Mouse (Mus musculus) spleen, postnatal 36 days (tissue): Measurements from ENCODE around the gene Timm8a2.
A peak's percentile ranks its signal among the peaks of the same experiment; 100 is the strongest.

Source experiments
- DNase-seq, 2 experiments: peaks; one replicate each; pipeline ENCODE4 v3.0.0; 2022; ENCODE audit warnings: low spot score in 2 of 2, mixed read lengths in 1 of 2

Timm8a2 gene

GRCm38 (mm10) chr14:122012193-122012592, 22.3 kb upstream of the Timm8a2 start:
- DNase-seq, result no peak

DNA sequence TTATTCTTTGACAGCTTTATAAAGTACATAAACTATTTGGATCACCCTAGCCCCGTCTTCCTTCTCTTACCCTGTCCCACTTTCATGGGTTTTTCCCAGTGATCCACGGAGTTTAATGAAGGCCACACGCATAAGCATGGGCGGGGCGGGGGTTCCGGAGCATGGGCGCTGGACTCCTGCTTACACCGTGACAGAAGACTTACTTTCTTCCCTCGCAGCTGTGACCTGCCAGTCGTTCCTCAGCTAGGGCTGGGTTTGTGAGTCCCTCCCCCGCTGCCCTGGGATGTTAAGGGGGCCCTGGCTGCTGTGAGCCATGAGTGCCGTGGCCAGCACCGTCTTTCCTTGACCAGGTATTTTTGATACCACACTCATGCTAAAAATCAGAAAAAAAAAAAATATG, 21.7 kb upstream of the Timm8a2 start:
- DNase-seq, result peak; percentile 66 to 72

GRCm38 (mm10) chr14:122013417-122013951, 21.0 kb upstream of the Timm8a2 start:
- peak; percentile 78 to 81 for DNase-seq

DNA sequence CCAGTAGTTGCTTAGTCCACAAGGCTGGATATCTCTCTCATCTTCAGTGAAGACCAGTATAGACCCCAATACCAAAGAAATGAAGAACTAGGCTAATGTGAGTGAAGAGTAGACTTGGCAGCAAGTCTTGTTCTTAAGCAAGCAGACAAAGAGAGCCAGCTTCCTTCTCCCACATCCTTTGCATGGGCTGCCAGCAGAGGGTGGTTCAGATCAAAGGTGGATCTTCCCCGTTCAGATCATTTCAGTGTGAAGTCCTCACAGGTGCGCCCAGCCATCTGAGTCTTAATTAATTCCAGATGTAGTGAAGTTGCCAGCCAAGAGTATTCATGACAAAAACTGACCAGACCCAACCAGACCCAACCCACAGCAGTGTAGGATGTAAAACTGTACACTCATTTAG, 16.5 kb upstream of the Timm8a2 start:
- no peak for DNase-seq

DNA sequence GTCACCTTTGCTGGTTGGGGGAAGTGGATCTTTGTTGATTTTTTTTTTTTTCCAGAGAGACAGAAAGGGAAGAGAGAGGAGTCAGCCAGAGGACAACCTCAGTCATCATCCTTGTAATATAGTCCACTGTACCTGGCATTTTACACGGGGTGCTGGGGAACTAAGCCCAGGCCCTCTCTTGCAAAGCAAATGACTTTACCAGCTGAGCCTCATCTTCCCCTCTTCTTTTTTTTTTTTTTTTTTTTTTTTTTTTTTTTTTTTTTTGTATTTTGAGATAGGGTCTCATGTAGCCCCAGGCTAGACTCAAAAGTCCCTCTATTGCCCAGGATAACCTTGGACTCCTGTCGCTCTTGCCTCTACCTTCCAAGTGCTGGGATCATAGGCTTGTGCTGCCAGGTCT, 15.1 kb upstream of the Timm8a2 start:
- DNase-seq, result no peak

DNA sequence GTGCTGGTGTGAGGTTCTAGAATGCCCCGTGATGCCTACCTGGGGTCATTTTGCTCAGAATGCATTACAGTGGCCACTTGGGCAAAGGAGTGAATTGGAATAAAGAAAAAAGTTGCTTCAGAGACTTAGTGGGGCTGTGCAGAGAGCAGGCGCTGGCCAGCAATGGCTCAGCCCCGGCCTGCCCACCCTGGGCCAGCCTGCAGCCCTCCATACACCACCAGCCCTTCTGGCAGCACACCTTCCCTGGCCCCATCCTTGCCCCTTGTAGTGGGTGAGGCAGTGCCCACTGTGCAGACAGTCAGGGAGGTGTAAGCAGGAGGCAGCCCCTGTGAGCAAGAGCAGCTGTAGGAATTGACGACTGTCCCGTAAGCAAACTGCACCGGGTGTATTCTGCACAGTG, 13.9 kb upstream of the Timm8a2 start:
- DNase-seq, result no peak

- DNase-seq, result no peak
Observed at GRCm38 (mm10) chr14:122023054-122023453, 11.4 kb upstream of the Timm8a2 start.

- no peak for DNase-seq
Observed at GRCm38 (mm10) chr14:122023928-122024327, 10.5 kb upstream of the Timm8a2 start.

DNA sequence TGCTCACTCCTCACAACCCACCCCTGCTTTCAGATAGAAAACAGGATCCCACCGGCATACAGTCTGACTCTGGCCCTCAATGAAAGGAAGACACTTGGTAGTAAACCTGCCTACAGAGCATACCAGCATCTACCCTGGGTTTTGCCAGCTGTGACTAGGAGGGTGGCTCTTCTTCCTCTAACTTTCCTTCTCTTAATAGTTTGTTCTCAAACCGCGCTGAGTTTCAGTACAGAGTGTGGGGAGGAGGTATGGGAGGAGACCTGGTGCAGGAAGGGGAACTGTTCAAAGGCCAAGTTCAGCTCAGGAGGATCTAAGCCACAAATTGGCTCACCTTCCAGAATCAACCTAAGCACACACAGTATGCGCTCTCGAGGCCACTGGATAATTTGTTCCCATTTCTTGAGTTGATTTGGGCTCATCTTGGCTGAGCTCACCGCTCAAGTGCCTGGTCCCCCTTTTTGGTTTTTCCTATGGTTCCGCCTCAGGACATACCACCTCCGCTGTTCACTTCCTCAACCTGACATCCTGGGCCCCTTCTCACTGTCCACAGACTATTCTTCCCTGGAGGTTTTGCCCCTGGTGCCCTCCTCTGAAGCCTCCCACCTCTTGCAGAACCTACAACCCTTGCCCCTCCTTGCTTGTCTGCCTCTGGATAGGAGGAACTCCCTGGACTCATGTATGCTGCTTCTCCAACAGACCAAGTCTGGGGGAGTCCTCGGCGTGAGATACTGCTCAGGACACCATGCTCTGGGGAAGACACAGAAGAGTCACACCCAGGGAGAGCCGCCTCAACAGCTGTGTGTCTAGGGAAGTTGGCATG, 5.3 kb upstream of the Timm8a2 start:
- peak; percentile 84 to 86 for DNase-seq

DNA sequence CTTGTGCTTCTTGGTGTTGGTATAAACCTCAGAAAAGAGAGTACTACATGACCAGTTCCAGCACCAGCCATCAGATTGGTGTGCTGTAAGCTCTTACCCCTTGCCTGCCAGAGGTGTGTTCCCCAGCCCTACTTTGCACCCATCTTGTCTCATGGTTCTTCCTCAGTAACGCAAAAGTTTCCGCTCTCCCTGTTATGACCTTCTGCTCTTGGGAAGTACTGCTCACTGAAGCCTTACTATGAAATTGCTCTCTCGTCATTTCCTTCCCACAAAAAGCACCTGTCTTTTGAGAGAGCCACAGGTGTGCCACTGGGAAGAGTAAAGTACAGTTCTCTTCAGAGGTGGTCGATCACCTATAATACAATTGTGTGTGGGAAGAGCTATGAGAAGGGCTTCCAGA, 4.6 kb upstream of the Timm8a2 start:
- peak; percentile 68 to 70 for DNase-seq

GRCm38 (mm10) chr14:122032045-122032444, 2.4 kb upstream of the Timm8a2 start:
- no peak for DNase-seq

DNA sequence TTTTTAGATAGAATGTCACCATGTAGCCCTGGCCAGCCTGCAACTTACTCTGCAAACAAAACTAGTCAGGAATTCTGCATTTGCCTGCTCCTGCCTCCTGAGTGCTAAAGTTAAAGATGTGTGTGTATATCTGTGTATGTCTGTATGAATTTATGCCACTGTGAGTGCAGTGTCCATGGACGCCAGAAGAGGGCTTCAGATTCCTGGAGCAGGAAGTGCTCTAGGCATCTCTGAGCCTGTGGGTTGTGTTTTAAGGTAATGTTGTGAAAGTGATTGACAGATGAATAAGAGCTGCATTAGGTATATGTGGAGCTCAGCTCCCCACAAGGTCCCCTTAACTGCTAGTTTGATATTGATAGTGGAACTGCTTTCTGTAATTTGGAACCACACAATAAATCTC, 707 bp downstream of the Timm8a2 start:
- no peak for DNase-seq

- DNase-seq, result peak in 1 of 2 experiments; percentile 33
Observed at GRCm38 (mm10) chr14:122035860-122036259, 1.4 kb downstream of the Timm8a2 start.

DNA sequence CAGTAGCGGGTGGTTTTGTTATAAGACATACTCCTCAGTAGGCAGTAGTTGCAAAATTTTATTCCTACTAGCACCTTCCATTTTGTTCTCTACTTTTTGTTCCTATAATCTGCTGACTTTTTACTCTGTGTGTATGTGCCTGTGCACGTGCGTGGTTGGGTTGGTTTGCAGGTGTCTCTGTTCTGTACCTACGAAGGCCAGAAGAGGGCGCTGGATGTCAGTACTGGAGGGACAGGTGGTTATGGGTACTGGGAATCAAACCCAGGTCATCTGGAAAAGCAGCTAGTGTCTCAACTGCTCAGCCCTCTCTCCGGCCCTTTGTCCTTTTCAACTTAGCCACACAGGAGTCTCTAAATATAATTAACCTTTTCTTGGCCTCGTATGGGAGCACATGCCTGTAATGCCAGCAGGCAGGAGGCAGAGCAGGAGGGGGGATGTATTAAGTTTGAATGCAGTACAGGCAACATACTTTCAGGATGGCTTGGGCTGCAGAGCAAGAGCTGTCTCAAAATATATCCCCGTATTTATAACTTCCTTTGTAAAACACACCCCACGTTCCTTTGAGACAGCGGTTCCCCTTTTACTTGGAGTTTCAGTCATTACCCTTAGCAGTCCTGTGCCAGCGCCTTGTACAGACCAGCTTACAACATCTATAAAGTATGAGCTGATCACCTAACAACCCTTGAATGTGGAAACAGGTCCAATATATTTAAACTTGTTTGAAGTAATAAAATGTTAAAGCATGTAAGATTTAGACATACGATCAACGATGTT, 4.6 kb downstream of the Timm8a2 start:
- peak in 1 of 2 experiments; percentile 24 for DNase-seq

DNA sequence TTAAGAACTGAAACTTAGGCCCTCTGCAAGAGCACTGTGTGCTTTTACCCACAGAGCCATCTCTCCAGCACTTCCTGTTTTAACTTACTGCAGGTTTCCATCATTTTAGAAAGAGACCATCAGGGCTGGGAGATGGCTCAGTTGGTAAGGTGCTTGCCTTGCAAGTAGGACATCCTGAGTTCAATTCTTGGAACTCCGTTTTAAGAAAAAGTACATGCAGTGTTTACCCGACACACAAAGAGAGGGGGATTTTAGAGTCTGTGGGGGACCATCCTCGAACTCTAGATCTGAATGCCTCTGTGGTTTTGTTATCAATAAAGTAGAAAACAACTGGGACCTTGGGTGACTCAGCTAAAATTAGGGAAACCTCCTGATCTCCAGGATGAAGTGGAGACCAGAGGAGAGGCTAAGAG, 6.9 kb downstream of the Timm8a2 start:
- DNase-seq, result no peak

DNA sequence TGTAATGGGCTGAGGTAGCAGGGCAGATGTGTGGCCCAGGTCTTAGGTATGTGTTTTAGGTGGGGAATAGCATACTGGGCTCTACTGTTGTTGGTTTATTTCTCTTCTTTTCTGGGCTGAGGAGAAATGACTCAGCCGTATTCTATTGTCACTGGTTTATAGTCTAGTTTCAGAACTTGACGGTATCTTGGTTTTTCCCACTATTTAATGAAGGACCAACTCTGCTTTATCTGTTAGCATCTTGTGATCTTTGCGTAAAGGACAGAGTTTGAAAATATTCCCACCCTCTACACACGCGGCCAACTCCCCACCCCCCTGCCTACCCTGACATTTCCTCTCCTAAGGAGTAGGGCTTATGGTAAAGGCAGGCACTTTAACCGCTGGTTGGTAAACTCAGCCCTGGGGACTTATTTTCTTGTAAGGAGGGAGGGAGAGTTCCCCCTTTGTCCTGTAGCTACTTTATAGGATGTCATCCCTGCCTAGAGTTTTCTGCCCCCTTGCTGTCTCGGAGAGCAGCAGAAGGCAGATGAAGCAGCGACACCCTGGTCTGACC, 7.7 kb downstream of the Timm8a2 start:
- DNase-seq, result no peak

GRCm38 (mm10) chr14:122047784-122048183, 13.3 kb downstream of the Timm8a2 start:
- no peak for DNase-seq

DNA sequence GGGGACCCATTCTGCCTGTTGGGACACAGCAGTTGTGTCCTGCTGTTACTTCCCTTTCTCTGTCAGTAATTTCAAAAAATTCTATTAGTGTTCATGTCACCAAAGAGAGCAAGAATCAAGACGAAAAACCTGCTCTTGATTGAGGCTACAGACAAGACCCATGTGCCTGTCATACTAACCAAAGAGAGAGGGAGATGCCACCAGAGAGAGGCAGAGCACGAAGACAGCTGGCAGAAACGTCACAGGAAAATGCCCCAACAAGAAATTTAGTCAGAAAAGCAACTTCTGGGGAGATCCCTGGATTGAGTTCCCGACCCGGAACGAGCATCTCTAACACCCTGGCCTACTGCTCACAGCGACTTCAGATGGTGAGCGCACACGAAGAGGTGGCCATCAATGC, 14.3 kb downstream of the Timm8a2 start:
- no peak for DNase-seq

DNA sequence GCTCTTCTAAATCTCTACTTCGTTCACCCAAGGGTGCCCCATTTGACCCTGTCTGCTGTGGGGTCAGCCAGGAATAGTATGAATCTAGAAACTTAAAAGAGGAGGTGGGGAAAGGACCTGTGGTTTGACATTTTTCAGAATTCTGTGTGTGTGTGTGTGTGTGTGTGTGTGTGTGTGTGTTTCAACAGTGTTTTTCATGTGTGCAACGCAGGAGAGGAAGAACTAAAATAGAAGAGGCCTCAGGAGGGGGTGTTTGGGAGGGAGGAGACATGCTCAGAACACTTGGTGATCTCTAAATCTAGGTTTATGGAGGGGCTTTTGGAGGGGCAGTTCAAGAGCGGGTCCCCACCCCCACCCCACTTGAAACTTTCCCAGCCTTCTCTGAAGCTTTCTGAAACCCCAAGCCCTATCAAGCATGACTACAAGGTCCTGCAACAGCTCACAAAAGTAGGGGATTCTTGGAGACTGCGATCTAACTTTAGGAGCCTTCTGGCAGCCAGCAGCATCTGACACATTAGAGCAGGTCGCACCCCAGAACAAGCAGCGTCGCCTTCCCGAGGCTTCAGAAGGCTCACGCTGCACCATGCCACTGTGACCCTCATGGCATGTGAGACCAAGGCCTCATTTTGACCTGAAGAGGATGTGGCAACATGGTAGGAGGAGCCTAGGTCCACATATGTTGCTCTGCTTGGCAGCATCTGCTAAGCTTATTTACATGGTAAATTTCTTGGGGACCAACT, 18.6 kb downstream of the Timm8a2 start:
- peak; percentile 77 to 86 for DNase-seq

DNA sequence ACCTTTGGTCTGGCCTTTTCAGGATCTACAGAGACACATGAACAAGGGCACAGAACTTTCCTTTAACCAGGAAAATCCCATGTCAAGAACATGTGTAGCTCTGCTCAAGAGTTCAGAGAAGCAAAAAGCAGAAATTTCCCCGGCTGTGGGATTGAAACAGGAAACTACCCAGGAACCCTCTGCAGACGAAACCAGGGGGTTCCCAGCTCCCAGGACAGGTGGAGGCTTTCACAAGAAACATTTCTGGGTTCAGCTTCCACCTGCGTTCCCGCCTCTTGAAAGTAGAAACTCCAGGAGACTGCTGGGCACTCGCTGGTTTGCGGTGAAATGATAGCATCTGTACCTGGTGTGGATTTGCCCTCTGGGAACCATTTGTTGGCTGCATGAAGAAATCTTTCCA, 22.4 kb downstream of the Timm8a2 start:
- DNase-seq, result peak in 1 of 2 experiments; percentile 47

DNA sequence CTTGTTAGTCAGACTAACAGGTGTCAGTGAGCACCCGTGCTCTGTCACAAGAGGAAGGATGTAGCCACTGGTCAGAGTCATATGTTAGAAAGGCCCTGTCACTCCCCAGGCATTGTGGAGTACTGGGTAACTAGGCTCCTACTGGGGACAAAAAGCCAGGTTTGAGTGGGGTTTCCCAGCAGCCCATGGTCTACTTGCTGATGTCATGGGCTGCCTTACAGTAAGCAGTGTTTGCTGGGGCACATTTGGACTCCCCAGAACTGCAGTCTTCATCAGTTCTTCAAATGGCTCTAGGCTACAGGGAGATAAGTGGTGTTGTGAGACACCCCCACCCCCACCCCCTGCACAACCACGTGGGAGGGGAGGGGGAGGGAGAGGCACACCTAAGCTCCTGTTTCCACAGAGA, 23.5 kb downstream of the Timm8a2 start:
- DNase-seq, result peak; percentile 49 to 59

DNA sequence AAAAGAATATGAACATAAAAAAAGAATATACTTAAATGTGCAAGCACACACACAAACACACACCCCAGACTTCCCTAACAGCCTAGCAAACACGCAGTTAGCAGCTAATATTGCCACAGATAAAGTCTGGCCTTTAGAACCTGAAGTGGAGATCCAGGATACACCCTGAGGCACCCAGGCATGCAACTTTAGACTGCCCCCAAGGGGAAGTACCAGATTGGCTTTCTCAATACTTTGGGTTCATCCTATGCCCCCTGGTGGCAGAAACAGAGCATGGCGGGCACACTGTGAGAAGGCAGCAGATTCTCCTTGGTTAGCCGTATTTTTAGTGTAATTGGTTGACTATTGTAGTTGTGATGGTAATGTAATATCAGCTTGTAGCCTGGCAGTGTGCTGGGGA, 26.2 kb downstream of the Timm8a2 start:
- DNase-seq, result peak; percentile 90 to 94
